Mouse (Mus musculus) intestine, embryonic 15.5 days (tissue): ENCODE measurements around the gene Tuba4a. TPM values are rescaled to one million over a fixed set of nuclear protein-coding genes. Genes with fewer than 3 reads are reported as not detected.

Source experiments
- ATAC-seq: fragments of 200-750 bp; cut with Nextera tagmentation; 2 replicates; pipeline ENCODE4 v1.8.0; 2017; ENCODE audit warnings: moderate TSS enrichment, moderate library complexity
- H3K27ac ChIP-seq: fragments of 300-500 bp; sonication (generic); 2 replicates; pipeline ENCODE4 v1.5.1; 2015; ENCODE audit warnings: mild to moderate bottlenecking, inconsistent platforms
- H3K27me3 ChIP-seq: fragments of 300-500 bp; sonication (generic); replicated peaks from 2 replicates; pipeline ENCODE4 v1.6.1; 2015; ENCODE audit warnings: inconsistent platforms
- H3K36me3 ChIP-seq: fragments of 300-500 bp; sonication (generic); 2 replicates; pipeline ENCODE4 v1.6.1; 2015; ENCODE audit warnings: inconsistent platforms
- H3K4me1 ChIP-seq: fragments of 300-500 bp; sonication (generic); replicated peaks from 2 replicates; pipeline ENCODE4 v1.6.1; 2015; ENCODE audit warnings: inconsistent platforms
- H3K4me2 ChIP-seq: fragments of 300-500 bp; sonication (generic); replicated peaks from 2 replicates; pipeline ENCODE4 v1.6.1; 2015; ENCODE audit warnings: mild to moderate bottlenecking, inconsistent platforms
- H3K4me3 ChIP-seq: fragments of 300-500 bp; sonication (generic); replicated peaks from 2 replicates; pipeline ENCODE4 v1.5.1; 2015; ENCODE audit warnings: inconsistent platforms
- H3K9ac ChIP-seq: fragments of 300-500 bp; sonication (generic); 2 replicates; pipeline ENCODE4 v1.6.1; 2015; ENCODE audit warnings: inconsistent platforms
- H3K9me3 ChIP-seq: fragments of 300-500 bp; sonication (generic); 2 replicates; pipeline ENCODE4 v1.6.1; 2016; ENCODE audit warnings: inconsistent platforms
- WGBS: fragments of 180-500 bp; shearing (Covaris S2); methylation state at CpG from one replicate; pipeline ENCODE4 v1.1.7; 2015; 5-methylcytosine and 5-hydroxymethylcytosine counted together
- polyA plus RNA-seq: library from polyadenylated mRNA; unstranded; fragments of >200 nt; fragmentation: Nextera tagmentation; extraction: Ambion mirVana; gene quantifications from 2 replicates; pipeline ENCODE4 v1.2.1, GENCODE M21; 2015

Gene Tuba4a
- polyA plus RNA-seq, 1 experiment from 2014 or later, result 122 TPM

- no peak overlapping the region for H3K27ac ChIP-seq
- no peaks in the 10 kb centered on the region for H3K9me3 ChIP-seq
- H3K9ac ChIP-seq, result no peak overlapping the region
- WGBS, result 76% methylated on average over 4 of the region's 4 CpGs
- H3K27me3 ChIP-seq, result no peaks in the 10 kb centered on the region
- H3K4me3 ChIP-seq, result no peak overlapping the region
- ATAC-seq, result no peak
- H3K36me3 ChIP-seq, result no peaks in the 10 kb centered on the region
- 0 out of 2 replicates have a peak, but pooled peaks cover 2% of the 10 kb centered on the region for H3K4me1 ChIP-seq
- H3K4me2 ChIP-seq, result no peak overlapping the region
Observed at GRCm38 (mm10) chr1:75231224-75231623, 11.6 kb upstream of the Tuba4a start.

GRCm38 (mm10) chr1:75230335-75230994 is 10.8 kb upstream of the Tuba4a start:
- H3K4me1 ChIP-seq, result 0 out of 2 replicates have a peak, but pooled peaks cover 2% of the 10 kb centered on the region
- H3K27me3 ChIP-seq, result no peaks in the 10 kb centered on the region
- H3K4me3 ChIP-seq, result no peak overlapping the region
- H3K9me3 ChIP-seq, result no peaks in the 10 kb centered on the region
- no peak overlapping the region for H3K27ac ChIP-seq
- H3K4me2 ChIP-seq, result no peak overlapping the region
- H3K9ac ChIP-seq, result 0 out of 2 replicates have a peak overlapping the region, but pooled peaks have one; percentile 8
- WGBS, result 63% methylated on average over 7 of the region's 7 CpGs
- ATAC-seq, result no peak
- H3K36me3 ChIP-seq, result no peaks in the 10 kb centered on the region

GRCm38 (mm10) chr1:75229158-75229557 is 9.5 kb upstream of the Tuba4a start:
- Histone ChIP-seq H3K27me3 (no peaks in the 10 kb centered on the region), H3K4me3 (no peak overlapping the region), H3K9me3 (no peaks in the 10 kb centered on the region), H3K27ac (no peak overlapping the region), H3K4me1 (0 out of 2 replicates have a peak, but pooled peaks cover 2% of the 10 kb centered on the region), H3K4me2 (no peak overlapping the region), H3K36me3 (no peaks in the 10 kb centered on the region), H3K9ac (no peak overlapping the region)
- ATAC-seq, result no peak
- 70% methylated on average over 4 of the region's 4 CpGs for WGBS

GRCm38 (mm10) chr1:75227653-75228052 is 8.0 kb upstream of the Tuba4a start:
- no peaks in the 10 kb centered on the region for H3K36me3 ChIP-seq
- H3K9ac ChIP-seq, result no peak overlapping the region
- ATAC-seq, result no peak
- H3K27me3 ChIP-seq, result no peaks in the 10 kb centered on the region
- H3K4me3 ChIP-seq, result no peak overlapping the region
- H3K9me3 ChIP-seq, result no peaks in the 10 kb centered on the region
- WGBS, result 62% methylated on average over 1 of the region's 1 CpGs
- 0 out of 2 replicates have a peak, but pooled peaks cover 2% of the 10 kb centered on the region for H3K4me1 ChIP-seq
- H3K4me2 ChIP-seq, result no peak overlapping the region
- H3K27ac ChIP-seq, result no peak overlapping the region

- 59% methylated on average over 2 of the region's 2 CpGs for WGBS
- H3K27me3 ChIP-seq, result 0 out of 2 replicates have a peak, but pooled peaks cover 6% of the 10 kb centered on the region
- H3K4me2 ChIP-seq, result no peak overlapping the region
- H3K9me3 ChIP-seq, result no peaks in the 10 kb centered on the region
- no peak overlapping the region for H3K27ac ChIP-seq
- H3K36me3 ChIP-seq, result no peaks in the 10 kb centered on the region
- H3K4me1 ChIP-seq, result no peaks in the 10 kb centered on the region
- no peak overlapping the region for H3K9ac ChIP-seq
- no peak overlapping the region for H3K4me3 ChIP-seq
- ATAC-seq, result no peak
Observed at GRCm38 (mm10) chr1:75226138-75226537, 6.5 kb upstream of the Tuba4a start.

GRCm38 (mm10) chr1:75225473-75225872 is 5.8 kb upstream of the Tuba4a start:
- H3K36me3 ChIP-seq, result no peaks in the 10 kb centered on the region
- H3K9me3 ChIP-seq, result no peaks in the 10 kb centered on the region
- H3K27ac ChIP-seq, result no peak overlapping the region
- WGBS, result 68% methylated on average over 3 of the region's 3 CpGs
- no peak overlapping the region for H3K9ac ChIP-seq
- H3K4me3 ChIP-seq, result no peak overlapping the region
- ATAC-seq, result no peak
- H3K27me3 ChIP-seq, result peaks cover 11% of the 10 kb centered on the region
- H3K4me2 ChIP-seq, result no peak overlapping the region
- H3K4me1 ChIP-seq, result no peaks in the 10 kb centered on the region

GRCm38 (mm10) chr1:75223532-75223931 is 3.9 kb upstream of the Tuba4a start:
- ATAC-seq, result no peak
- peaks cover 9% of the 10 kb centered on the region for H3K4me1 ChIP-seq
- H3K36me3 ChIP-seq, result no peaks in the 10 kb centered on the region
- no peak overlapping the region for H3K4me2 ChIP-seq
- no peak overlapping the region for H3K27ac ChIP-seq
- no peaks in the 10 kb centered on the region for H3K9me3 ChIP-seq
- 65% methylated on average over 6 of the region's 6 CpGs for WGBS
- no peak overlapping the region for H3K4me3 ChIP-seq
- no peak overlapping the region for H3K9ac ChIP-seq
- peaks cover 25% of the 10 kb centered on the region for H3K27me3 ChIP-seq

- Histone ChIP-seq H3K4me1 (peaks cover 14% of the 10 kb centered on the region), H3K36me3 (no peaks in the 10 kb centered on the region), H3K27ac (no peak overlapping the region), H3K4me3 (no peak overlapping the region), H3K9ac (no peak overlapping the region), H3K27me3 (peaks cover 27% of the 10 kb centered on the region), H3K4me2 (no peak overlapping the region), H3K9me3 (no peaks in the 10 kb centered on the region)
- ATAC-seq, result no peak
- WGBS, result 80% methylated on average over 6 of the region's 6 CpGs
Observed at GRCm38 (mm10) chr1:75222926-75223325, 3.3 kb upstream of the Tuba4a start.

GRCm38 (mm10) chr1:75221538-75221937 is 1.9 kb upstream of the Tuba4a start:
- no peaks in the 10 kb centered on the region for H3K36me3 ChIP-seq

GRCm38 (mm10) chr1:75219078-75219477 is 587 bp downstream of the Tuba4a start:
- Histone ChIP-seq H3K36me3 (peaks cover 6% of the 10 kb centered on the region; the same call in 1 of the 2 replicates), H3K9me3 (no peaks in the 10 kb centered on the region), H3K4me2 (peak overlapping the region; percentile 99), H3K4me1 (peaks cover 21% of the 10 kb centered on the region), H3K4me3 (peak overlapping the region; percentile 54), H3K27ac (peak overlapping the region; percentile 58; the same call in 1 of the 2 replicates), H3K27me3 (peaks cover 27% of the 10 kb centered on the region), H3K9ac (peak overlapping the region; percentile 61)
- WGBS, result under 1% methylated on average over 24 of the region's 24 CpGs
- peak; percentile 92 for ATAC-seq

More at GRCm38 (mm10) chr1:75221538-75221937, 1.9 kb upstream of the Tuba4a start:
- Histone ChIP-seq H3K4me3 (no peak overlapping the region), H3K4me2 (no peak overlapping the region), H3K27ac (no peak overlapping the region), H3K4me1 (peaks cover 16% of the 10 kb centered on the region), H3K9ac (no peak overlapping the region), H3K9me3 (no peaks in the 10 kb centered on the region), H3K27me3 (peaks cover 27% of the 10 kb centered on the region)
- no peak for ATAC-seq
- WGBS, result 78% methylated on average over 3 of the region's 3 CpGs

- H3K4me1 ChIP-seq, result peaks cover 27% of the 10 kb centered on the region
- under 1% methylated on average over 38 of the region's 38 CpGs for WGBS
- peak; percentile 37 for ATAC-seq
- H3K9me3 ChIP-seq, result no peaks in the 10 kb centered on the region
- peak overlapping the region; percentile 58 for H3K27ac ChIP-seq
- H3K9ac ChIP-seq, result peak overlapping the region; percentile 61
- peak overlapping the region; percentile 54 for H3K4me3 ChIP-seq
- peaks cover 6% of the 10 kb centered on the region; the same call in 1 of the 2 replicates for H3K36me3 ChIP-seq
- H3K27me3 ChIP-seq, result peaks cover 27% of the 10 kb centered on the region
- peak overlapping the region; percentile 99 for H3K4me2 ChIP-seq
Observed at GRCm38 (mm10) chr1:75218227-75219001, 1.3 kb downstream of the Tuba4a start.

GRCm38 (mm10) chr1:75217893-75218226 is 1.8 kb downstream of the Tuba4a start:
- H3K9me3 ChIP-seq, result no peaks in the 10 kb centered on the region
- peaks cover 27% of the 10 kb centered on the region for H3K27me3 ChIP-seq
- H3K27ac ChIP-seq, result no peak overlapping the region
- H3K4me1 ChIP-seq, result peaks cover 31% of the 10 kb centered on the region
- ATAC-seq, result 0 out of 2 replicates have a peak, but pooled peaks have one; percentile 1
- H3K4me2 ChIP-seq, result peak overlapping the region; percentile 99
- peak overlapping the region; percentile 54 for H3K4me3 ChIP-seq
- peaks cover 8% of the 10 kb centered on the region; the same call in 1 of the 2 replicates for H3K36me3 ChIP-seq
- 2% methylated on average over 6 of the region's 6 CpGs for WGBS
- 0 out of 2 replicates have a peak overlapping the region, but pooled peaks have one; percentile 8 for H3K9ac ChIP-seq
